In the genomic region with DNA sequence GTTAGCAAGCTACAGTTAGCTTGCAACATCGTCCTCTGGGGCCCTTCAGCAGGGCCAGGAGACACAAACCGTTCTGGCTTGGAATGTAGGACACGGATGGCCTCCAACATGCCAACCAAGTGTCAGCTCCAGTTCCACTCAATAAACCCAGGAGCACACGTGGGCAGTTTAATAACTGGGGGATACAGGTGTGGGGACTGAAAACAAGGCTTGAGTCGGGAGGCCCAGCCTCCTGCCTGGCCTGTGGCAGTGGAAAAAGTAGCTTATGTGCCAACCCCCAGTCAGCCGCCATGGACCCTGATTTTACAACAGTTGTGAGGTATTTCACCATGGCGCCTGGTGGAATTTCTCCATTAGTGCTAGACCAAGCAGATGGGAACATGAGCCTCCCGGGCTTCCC, we compare ENCODE assay signal across 15 mouse cellular contexts.
DNase-seq lines count a peak whose midpoint lies in the region; ATAC-seq lines count a peak whose summit lies in the region.
"Had no signal": no experiment of that assay in that cellular context is flagged by ENCODE, and none has a peak within 500 bp of the region (broad histone marks: within the 10 kb centered on the region; RNA-seq: fewer than 3 reads in every experiment).

No protein-coding gene starts in this region.

- intact Hi-C loops in gastrocnemius, postnatal 14 days (cut with DNase I; ENCODE audit: low total_unique reads) = loop anchor here (10.0 kb wide), 2 partner anchors 153 to 1913 kb away; no protein-coding TSS in a partner anchor

- no peaks in the 10 kb centered on the region for H3K27me3 ChIP-seq in kidney, embryonic 16.5 days (ENCODE audit: insufficient read depth, low read length)
- H3K27me3 ChIP-seq in neural tube, embryonic 15.5 days (replicated peaks) = no peaks in the 10 kb centered on the region
- no peaks in the 10 kb centered on the region for H3K27me3 ChIP-seq in forebrain, embryonic 12.5 days
- H3K27me3 ChIP-seq: intestine, embryonic 15.5 days; Patski had no signal

- peak; percentile 66; the same call in 1 of the 2 replicates for ATAC-seq in kidney, embryonic 16.5 days (ENCODE audit: low FRiP score, low TSS enrichment)
- ATAC-seq in neural tube, embryonic 15.5 days (ENCODE audit: low FRiP score) = no peak
- no peak for ATAC-seq in forebrain, embryonic 12.5 days (ENCODE audit: low FRiP score)
- ATAC-seq: liver, postnatal 0 days had no signal

- peak; percentile 49 for DNase-seq in gastrocnemius, adult 18-20 months (ENCODE audit: low spot score)
- no peak for DNase-seq in gastrocnemius, postnatal 14 days
- no peak for DNase-seq in kidney, adult 11 months
- DNase-seq in gastrocnemius, adult 8-10 months (ENCODE audit: low spot score in 2 of 2) = peak; percentile 23 to 46
- DNase-seq in lung, adult 18-20 months = no peak
- DNase-seq: liver, postnatal 0 days; thymus, postnatal 25 days had no signal

- H3K9ac ChIP-seq in kidney, embryonic 16.5 days (replicated peaks; ENCODE audit: low read length) = no peak overlapping the region
- no peak overlapping the region for H3K9ac ChIP-seq in neural tube, embryonic 15.5 days (replicated peaks)
- H3K9ac ChIP-seq in forebrain, embryonic 12.5 days = no peak overlapping the region
- H3K9ac ChIP-seq: intestine, embryonic 15.5 days; liver, postnatal 0 days had no signal

- H3K4me3 ChIP-seq in kidney, embryonic 16.5 days (ENCODE audit: low read length) = no peak overlapping the region
- no peak overlapping the region for H3K4me3 ChIP-seq in neural tube, embryonic 15.5 days (replicated peaks)
- no peak overlapping the region for H3K4me3 ChIP-seq in forebrain, embryonic 12.5 days (replicated peaks)
- H3K4me3 ChIP-seq: forebrain, embryonic 10.5 days; intestine, embryonic 15.5 days; myocyte had no signal

- H3K9me3 ChIP-seq in kidney, embryonic 16.5 days (ENCODE audit: low read length) = no peaks in the 10 kb centered on the region; the same call in 1 of the 2 replicates
- H3K9me3 ChIP-seq in neural tube, embryonic 15.5 days (replicated peaks) = no peaks in the 10 kb centered on the region
- no peaks in the 10 kb centered on the region for H3K9me3 ChIP-seq in forebrain, embryonic 12.5 days
- H3K9me3 ChIP-seq: intestine, embryonic 15.5 days had no signal

- WGBS in kidney, embryonic 16.5 days = 49% methylated on average over 8 of the region's 8 CpGs
- WGBS in neural tube, embryonic 15.5 days = 80% methylated on average over 8 of the region's 8 CpGs
- WGBS in forebrain, embryonic 12.5 days = 85% methylated on average over 8 of the region's 8 CpGs

- H3K27ac ChIP-seq in kidney, embryonic 16.5 days (ENCODE audit: low read length) = no peak overlapping the region
- no peak overlapping the region for H3K27ac ChIP-seq in neural tube, embryonic 15.5 days (replicated peaks)
- H3K27ac ChIP-seq in forebrain, embryonic 12.5 days = no peak overlapping the region
- H3K27ac ChIP-seq: forebrain, embryonic 10.5 days; intestine, embryonic 15.5 days had no signal

- H3K36me3 ChIP-seq in kidney, embryonic 16.5 days (ENCODE audit: insufficient read depth, low read length) = no peaks in the 10 kb centered on the region
- no peaks in the 10 kb centered on the region for H3K36me3 ChIP-seq in neural tube, embryonic 15.5 days
- H3K36me3 ChIP-seq in forebrain, embryonic 12.5 days (replicated peaks) = no peaks in the 10 kb centered on the region
- H3K36me3 ChIP-seq: forebrain, embryonic 10.5 days; intestine, embryonic 15.5 days had no signal

- H3K4me1 ChIP-seq in kidney, embryonic 16.5 days (ENCODE audit: insufficient read depth, low read length) = peaks cover 18% of the 10 kb centered on the region
- H3K4me1 ChIP-seq in neural tube, embryonic 15.5 days = peaks cover 10% of the 10 kb centered on the region
- H3K4me1 ChIP-seq in forebrain, embryonic 12.5 days = peaks cover 7% of the 10 kb centered on the region

- H3K4me2 ChIP-seq in kidney, embryonic 16.5 days (replicated peaks; ENCODE audit: low read depth, low read length) = no peak overlapping the region
- no peak overlapping the region for H3K4me2 ChIP-seq in neural tube, embryonic 15.5 days
- H3K4me2 ChIP-seq in forebrain, embryonic 12.5 days = no peak overlapping the region
- H3K4me2 ChIP-seq: intestine, embryonic 15.5 days; midbrain, embryonic 11.5 days had no signal

Comparison
In these comparisons a context has a peak if more than half of its experiments do, and no peak if none do; other contexts are left out.
1. DNase-seq: peak in gastrocnemius, adult 18-20 months (single experiment) and gastrocnemius, adult 8-10 months (2 of 2); none in gastrocnemius, postnatal 14 days (single experiment), kidney, adult 11 months (single experiment) and lung, adult 18-20 months (0 of 2).